Mouse (Mus musculus): ENCODE results near the gene Adarb1.

GRCm38 (mm10) chr10:77247707-77248106 is 170.4 kb downstream of the Adarb1 start:
- no peak for TF ChIP-seq CTCF (IDR thresholded peaks at IDR 0.05)
- no peak for TF ChIP-seq EP300 (IDR thresholded peaks at IDR 0.05)

Data from lung, postnatal 0 days (tissue).